Mouse (Mus musculus): ENCODE results near the gene Dazap2. TPM values are rescaled to one million over a fixed set of nuclear protein-coding genes. Genes with fewer than 3 reads are reported as not detected.
A peak's percentile ranks its signal among the peaks of the same experiment; 100 is the strongest.
"Not testable (repeated sequence)": the region's sequence is repeated elsewhere in the genome, so short reads cannot be mapped to it uniquely, and the experiment has no call there.

Gene Dazap2
- polyA plus RNA-seq, 1 experiment, result 154 TPM

DNA sequence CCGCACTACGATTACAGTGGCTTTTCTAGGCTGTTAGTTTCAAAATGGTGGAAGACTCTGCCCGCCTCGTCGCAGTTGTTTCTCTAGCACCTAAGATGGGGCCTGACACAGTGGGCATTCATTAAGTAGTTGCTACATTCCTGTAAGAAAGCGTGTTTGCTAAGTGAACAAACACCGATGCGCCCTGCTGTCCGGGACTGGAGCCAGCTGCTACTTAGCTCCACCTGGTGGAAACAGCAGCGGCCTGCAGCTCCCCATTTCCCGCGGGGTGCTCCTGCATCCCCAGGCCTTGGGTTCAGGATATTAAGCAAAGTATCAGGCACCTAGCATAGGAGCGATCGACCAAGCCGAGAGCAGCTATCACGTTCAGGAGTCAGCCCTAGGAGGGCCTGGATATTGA, 1.6 kb upstream of the Dazap2 start:
- no peak overlapping the region for H3K4me3 ChIP-seq
- no peak overlapping the region for H3ac ChIP-seq (ENCODE audit: control insufficient read depth, insufficient read length)
- H3K4me2 ChIP-seq (ENCODE audit: low read depth), result peak overlapping the region; percentile 95
- H3K79me2 ChIP-seq (ENCODE audit: control insufficient read depth, insufficient read depth), result peaks cover 19% of the 10 kb centered on the region
- TF ChIP-seq USF1 (IDR thresholded peaks at IDR 0.05; ENCODE audit: low read depth) (no peak), POLR2A (IDR thresholded peaks at IDR 0.05; ENCODE audit: insufficient read length, low read depth) (no peak), CEBPB (IDR thresholded peaks at IDR 0.05; ENCODE audit: insufficient read depth, poor library complexity, severe bottlenecking) (no peak), SRF (IDR thresholded peaks at IDR 0.05; ENCODE audit: control insufficient read depth, insufficient read length, low read depth) (no peak), MAX (IDR thresholded peaks at IDR 0.05; ENCODE audit: low read depth) (no peak), TCF12 (IDR thresholded peaks at IDR 0.05; ENCODE audit: insufficient read depth, poor library complexity, severe bottlenecking) (no peak), MYOG (IDR thresholded peaks at IDR 0.05; ENCODE audit: control insufficient read depth in 1 of 3, insufficient read depth in 1 of 3, insufficient read length in 2 of 3, low read depth in 2 of 3) (peak in 1 of 3 experiments; percentile 66), E2F4 (IDR thresholded peaks at IDR 0.05; ENCODE audit: insufficient read depth) (no peak), TCF3 (IDR thresholded peaks at IDR 0.05; ENCODE audit: insufficient read length, low read depth) (no peak), POLR2AphosphoS2 (IDR thresholded peaks at IDR 0.05; ENCODE audit: insufficient read length, low read depth) (no peak), MYOD1 (IDR thresholded peaks at IDR 0.05; ENCODE audit: control insufficient read depth in 1 of 3, insufficient read length in 2 of 3, low read depth in 2 of 3) (peak in 1 of 3 experiments; percentile 44), REST (IDR thresholded peaks at IDR 0.05; ENCODE audit: insufficient read depth, insufficient read length) (no peak)
- H3K27me3 ChIP-seq (ENCODE audit: control insufficient read depth, insufficient read depth, insufficient read length), result no peaks in the 10 kb centered on the region
- H3K36me3 ChIP-seq (ENCODE audit: control insufficient read depth, insufficient read depth), result peaks cover 14% of the 10 kb centered on the region

DNA sequence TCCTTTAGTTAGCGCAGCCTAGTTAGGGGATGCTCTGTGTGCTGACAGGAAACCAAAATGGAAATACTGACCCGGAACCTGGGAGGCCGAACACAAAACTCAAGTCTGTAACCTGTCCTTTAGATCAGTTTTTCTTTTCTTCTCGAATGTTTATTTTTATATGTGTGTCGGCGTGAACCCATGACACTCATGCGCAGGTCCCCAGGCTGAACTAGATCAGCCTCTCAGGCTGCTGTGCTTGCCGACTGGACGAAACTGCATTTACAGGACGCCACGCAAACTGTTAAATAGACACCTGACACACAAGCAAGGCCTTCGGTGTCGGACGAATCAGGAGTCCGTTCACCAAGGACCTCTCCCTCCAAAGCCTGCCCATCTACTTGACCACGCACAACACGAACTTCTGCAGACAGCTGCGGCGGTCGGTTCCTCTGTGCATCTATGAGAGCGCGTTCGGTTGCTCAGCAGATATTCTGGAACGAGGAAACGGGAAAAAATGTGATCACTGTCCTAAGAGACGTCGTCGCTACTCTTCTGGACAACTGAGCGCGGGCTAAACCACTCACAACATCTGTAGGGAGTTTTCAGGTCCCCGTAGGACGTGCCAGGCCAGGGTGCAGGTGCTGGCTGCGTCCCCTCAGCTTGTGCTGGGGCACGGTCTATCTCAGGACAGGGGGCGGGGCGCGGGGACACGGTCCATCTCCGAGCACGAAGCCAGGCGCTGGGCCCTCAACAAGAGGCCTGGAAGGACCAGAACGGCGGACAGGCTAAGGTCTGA, 742 bp upstream of the Dazap2 start:
- Histone ChIP-seq H3K79me2 (ENCODE audit: control insufficient read depth, insufficient read depth) (peaks cover 19% of the 10 kb centered on the region), H3ac (ENCODE audit: control insufficient read depth, insufficient read length) (peak overlapping the region; percentile 55), H3K4me3 (peak overlapping the region; percentile 65), H3K4me2 (ENCODE audit: low read depth) (peak overlapping the region; percentile 95), H3K36me3 (ENCODE audit: control insufficient read depth, insufficient read depth) (peaks cover 22% of the 10 kb centered on the region), H3K27me3 (ENCODE audit: control insufficient read depth, insufficient read depth, insufficient read length) (no peaks in the 10 kb centered on the region)
- TF ChIP-seq MYOG (IDR thresholded peaks at IDR 0.05; ENCODE audit: control insufficient read depth in 1 of 3, insufficient read depth in 1 of 3, insufficient read length in 2 of 3, low read depth in 2 of 3) (peak in 1 of 3 experiments; percentile 28), USF1 (IDR thresholded peaks at IDR 0.05; ENCODE audit: low read depth) (no peak)

DNA sequence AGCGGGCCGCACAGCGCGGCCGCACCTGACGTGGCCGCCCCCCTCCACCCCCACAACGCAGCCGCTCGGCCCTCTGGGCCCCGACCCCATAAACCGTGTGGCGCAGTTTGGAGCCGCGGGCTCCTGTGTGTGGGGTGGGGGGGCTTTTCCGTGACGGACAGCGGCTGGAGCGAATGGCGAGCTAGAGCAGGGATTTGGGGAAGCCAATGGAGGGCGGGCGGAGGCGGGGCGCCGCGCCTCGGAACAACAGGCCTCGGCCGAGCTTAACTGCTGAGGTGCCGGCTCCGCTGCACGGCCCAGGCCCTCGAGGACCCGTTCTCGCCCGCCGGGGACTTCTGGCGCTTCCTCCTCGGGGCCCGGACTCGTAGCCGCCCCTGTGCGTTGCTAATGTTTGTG, 674 bp downstream of the Dazap2 start:
- H3ac ChIP-seq (ENCODE audit: control insufficient read depth, insufficient read length), result peak overlapping the region; percentile 55
- peak overlapping the region; percentile 65 for H3K4me3 ChIP-seq
- H3K36me3 ChIP-seq (ENCODE audit: control insufficient read depth, insufficient read depth), result peaks cover 32% of the 10 kb centered on the region
- no peaks in the 10 kb centered on the region for H3K27me3 ChIP-seq (ENCODE audit: control insufficient read depth, insufficient read depth, insufficient read length)
- peak overlapping the region; percentile 87 for H3K4me2 ChIP-seq (ENCODE audit: low read depth)
- peaks cover 19% of the 10 kb centered on the region for H3K79me2 ChIP-seq (ENCODE audit: control insufficient read depth, insufficient read depth)
- TF ChIP-seq MYOG (IDR thresholded peaks at IDR 0.05; ENCODE audit: control insufficient read depth in 1 of 3, insufficient read depth in 1 of 3, insufficient read length in 2 of 3, low read depth in 2 of 3) (peak in 2 of 3 experiments; percentile 3 to 11), POLR2A (IDR thresholded peaks at IDR 0.05; ENCODE audit: insufficient read length, low read depth) (peak; percentile 77), CEBPB (IDR thresholded peaks at IDR 0.05; ENCODE audit: insufficient read depth, poor library complexity, severe bottlenecking) (no peak), POLR2AphosphoS2 (IDR thresholded peaks at IDR 0.05; ENCODE audit: insufficient read length, low read depth) (peak; percentile 61), SRF (IDR thresholded peaks at IDR 0.05; ENCODE audit: control insufficient read depth, insufficient read length, low read depth) (peak; percentile 6)

GRCm38 (mm10) chr15:100616221-100616620, 1.1 kb downstream of the Dazap2 start:
- peaks cover 32% of the 10 kb centered on the region for H3K36me3 ChIP-seq (ENCODE audit: control insufficient read depth, insufficient read depth)
- H3K27me3 ChIP-seq (ENCODE audit: control insufficient read depth, insufficient read depth, insufficient read length), result no peaks in the 10 kb centered on the region
- H3K4me2 ChIP-seq (ENCODE audit: low read depth), result peak overlapping the region; percentile 87
- peaks cover 19% of the 10 kb centered on the region for H3K79me2 ChIP-seq (ENCODE audit: control insufficient read depth, insufficient read depth)
- TF ChIP-seq MYOG (IDR thresholded peaks at IDR 0.05; ENCODE audit: control insufficient read depth in 1 of 3, insufficient read depth in 1 of 3, insufficient read length in 2 of 3, low read depth in 2 of 3), result peak in 1 of 3 experiments; percentile 0
- no peak for TF ChIP-seq POLR2A (IDR thresholded peaks at IDR 0.05; ENCODE audit: insufficient read length, low read depth)
- no peak for TF ChIP-seq MYOD1 (IDR thresholded peaks at IDR 0.05; ENCODE audit: control insufficient read depth in 1 of 3, insufficient read length in 2 of 3, low read depth in 2 of 3)
- TF ChIP-seq SRF (IDR thresholded peaks at IDR 0.05; ENCODE audit: control insufficient read depth, insufficient read length, low read depth), result no peak
- TF ChIP-seq TCF3 (IDR thresholded peaks at IDR 0.05; ENCODE audit: insufficient read length, low read depth), result no peak
- no peak for TF ChIP-seq REST (IDR thresholded peaks at IDR 0.05; ENCODE audit: insufficient read depth, insufficient read length)
- peak overlapping the region; percentile 55 for H3ac ChIP-seq (ENCODE audit: control insufficient read depth, insufficient read length)
- H3K4me3 ChIP-seq, result peak overlapping the region; percentile 65

- H3ac ChIP-seq (ENCODE audit: control insufficient read depth, insufficient read length), result no peak overlapping the region
- H3K36me3 ChIP-seq (ENCODE audit: control insufficient read depth, insufficient read depth), result peaks cover 32% of the 10 kb centered on the region
- H3K4me2 ChIP-seq (ENCODE audit: low read depth), result no peak overlapping the region
- H3K79me2 ChIP-seq (ENCODE audit: control insufficient read depth, insufficient read depth), result peaks cover 19% of the 10 kb centered on the region
- TF ChIP-seq MYOD1 (IDR thresholded peaks at IDR 0.05; ENCODE audit: control insufficient read depth in 1 of 3, insufficient read length in 2 of 3, low read depth in 2 of 3) (no peak), TCF3 (IDR thresholded peaks at IDR 0.05; ENCODE audit: insufficient read length, low read depth) (no peak)
- H3K27me3 ChIP-seq (ENCODE audit: control insufficient read depth, insufficient read depth, insufficient read length), result no peaks in the 10 kb centered on the region
- H3K4me3 ChIP-seq, result no peak overlapping the region
These were observed 4.1 kb downstream of the Dazap2 start for GRCm38 (mm10) chr15:100619200-100619599.

DNA sequence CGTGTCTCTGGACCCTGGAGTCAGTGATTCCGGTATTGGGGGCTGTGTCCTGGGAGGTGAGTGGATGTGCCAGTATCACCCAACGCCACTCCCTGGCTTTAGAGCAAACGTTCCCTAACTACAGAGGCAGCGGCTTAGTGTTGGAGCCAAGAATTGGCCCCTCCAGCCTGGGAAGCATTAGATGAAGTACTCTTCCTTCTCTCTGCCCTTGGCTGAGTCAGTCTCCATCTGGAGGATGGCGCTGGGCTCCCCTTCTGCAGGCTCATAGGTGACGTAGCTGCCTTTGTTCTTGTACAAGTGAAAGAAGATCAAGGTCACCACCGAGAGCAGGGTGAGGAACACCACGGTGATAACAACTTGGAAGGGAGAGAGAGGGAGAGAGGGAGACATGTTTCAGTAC, 6.5 kb downstream of the Dazap2 start:
- H3K36me3 ChIP-seq (ENCODE audit: control insufficient read depth, insufficient read depth), result peaks cover 32% of the 10 kb centered on the region
- not testable (repeated sequence) for H3K27me3 ChIP-seq (ENCODE audit: control insufficient read depth, insufficient read depth, insufficient read length); H3K4me2 ChIP-seq (ENCODE audit: low read depth); H3K4me3 ChIP-seq; H3ac ChIP-seq (ENCODE audit: control insufficient read depth, insufficient read length)
- peaks cover 11% of the 10 kb centered on the region for H3K79me2 ChIP-seq (ENCODE audit: control insufficient read depth, insufficient read depth)

All from myocyte (in vitro differentiated cells).